Mouse (Mus musculus) heart, adult 18-20 months (tissue): ENCODE data around the gene Ciapin1. TPM values are rescaled to one million over a fixed set of nuclear protein-coding genes. Genes with fewer than 3 reads are reported as not detected.

ENCODE experiments used
- DNase-seq, 2 experiments: peaks; one replicate each; pipeline ENCODE4 v3.0.0; 2021 to 2022; ENCODE audit warnings: mixed read lengths in 1 of 2
- total RNA-seq, 2 experiments: library from RNA; stranded (reverse); gene quantifications; 2 replicates each; pipeline ENCODE4 v1.2.3; 2021

The Ciapin1 gene
- total RNA-seq, 2 experiments from 2014 or later = 66.6 to 74.8 TPM

DNA sequence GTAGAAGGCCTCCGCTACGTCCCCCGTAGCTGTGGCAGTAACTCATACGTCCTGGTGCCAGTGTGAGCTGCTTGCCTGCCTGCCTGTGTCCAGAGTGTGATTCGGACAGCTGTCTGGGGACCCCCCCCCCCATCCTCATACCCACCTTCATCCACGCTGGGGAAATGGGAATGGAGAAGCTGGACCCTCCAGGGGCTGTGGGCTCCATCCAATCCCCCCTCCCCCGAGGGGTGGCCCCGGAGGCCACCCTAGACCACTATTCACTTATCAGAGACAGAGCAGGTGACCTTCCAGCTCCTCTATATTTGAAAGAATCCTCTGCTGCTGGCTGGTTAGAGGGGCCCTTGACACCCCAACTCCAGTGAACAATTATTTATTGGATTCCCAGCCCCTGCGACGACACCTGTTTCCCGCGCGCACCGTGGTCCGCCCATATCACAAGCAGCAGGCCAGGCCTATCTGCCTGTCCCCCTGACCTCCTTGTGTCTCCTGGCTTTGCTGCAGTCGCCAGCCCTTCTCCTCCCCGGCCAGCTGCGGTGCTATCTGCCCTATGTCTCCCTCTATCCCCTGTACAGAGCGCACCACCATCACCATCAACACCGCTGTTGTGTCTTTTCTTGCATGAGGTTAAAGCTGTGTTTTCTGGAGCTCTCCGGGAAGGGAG lies 57.5 kb downstream of the Ciapin1 start:
- DNase-seq = no peak

DNA sequence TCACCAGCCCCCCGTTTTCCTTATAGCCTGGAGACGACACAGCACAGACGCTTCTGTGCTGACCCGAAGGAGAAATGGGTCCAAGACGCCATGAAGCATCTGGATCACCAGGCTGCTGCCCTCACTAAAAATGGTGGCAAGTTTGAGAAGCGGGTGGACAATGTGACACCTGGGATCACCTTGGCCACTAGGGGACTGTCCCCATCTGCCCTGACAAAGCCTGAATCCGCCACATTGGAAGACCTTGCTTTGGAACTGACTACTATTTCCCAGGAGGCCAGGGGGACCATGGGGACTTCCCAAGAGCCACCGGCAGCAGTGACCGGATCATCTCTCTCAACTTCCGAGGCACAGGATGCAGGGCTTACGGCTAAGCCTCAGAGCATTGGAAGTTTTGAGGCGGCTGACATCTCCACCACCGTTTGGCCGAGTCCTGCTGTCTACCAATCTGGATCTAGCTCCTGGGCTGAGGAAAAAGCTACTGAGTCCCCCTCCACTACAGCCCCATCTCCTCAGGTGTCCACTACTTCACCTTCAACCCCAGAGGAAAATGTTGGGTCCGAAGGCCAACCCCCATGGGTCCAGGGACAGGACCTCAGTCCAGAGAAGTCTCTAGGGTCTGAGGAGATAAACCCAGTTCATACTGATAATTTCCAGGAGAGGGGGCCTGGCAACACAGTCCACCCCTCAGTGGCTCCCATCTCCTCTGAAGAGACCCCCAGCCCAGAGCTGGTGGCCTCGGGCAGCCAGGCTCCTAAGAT lies 58.4 kb downstream of the Ciapin1 start:
- DNase-seq = no peak

DNA sequence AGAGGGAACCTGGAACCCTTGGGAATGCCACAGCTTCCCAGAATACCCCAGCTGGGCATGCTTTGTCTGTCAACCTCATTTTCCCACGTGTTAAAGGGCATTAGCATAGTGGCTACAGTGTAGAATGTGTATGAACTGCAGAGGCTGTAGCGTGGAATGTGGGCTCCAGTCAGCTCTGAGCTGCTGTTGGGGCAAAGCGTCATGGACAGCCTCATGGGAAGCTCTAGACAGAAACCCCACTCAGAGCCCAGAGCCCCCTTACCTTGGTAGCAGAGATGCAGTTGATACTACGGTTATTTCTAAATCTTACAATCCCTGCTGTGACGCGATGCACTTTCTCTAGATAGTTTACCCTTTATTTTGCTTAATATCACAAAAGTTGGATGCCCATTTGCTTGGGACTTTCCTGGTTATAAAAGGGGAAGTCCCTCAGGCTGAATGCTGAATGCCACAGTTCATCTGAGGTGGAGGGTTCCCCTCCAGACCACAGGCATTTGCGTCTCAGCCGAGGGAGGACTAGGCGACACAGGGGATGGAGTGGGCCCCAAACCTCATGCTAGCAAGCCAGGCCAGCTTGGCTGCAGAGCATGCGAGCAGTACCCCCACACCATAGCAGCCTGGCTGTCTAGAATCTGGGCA lies 59.1 kb downstream of the Ciapin1 start:
- DNase-seq = no peak

DNA sequence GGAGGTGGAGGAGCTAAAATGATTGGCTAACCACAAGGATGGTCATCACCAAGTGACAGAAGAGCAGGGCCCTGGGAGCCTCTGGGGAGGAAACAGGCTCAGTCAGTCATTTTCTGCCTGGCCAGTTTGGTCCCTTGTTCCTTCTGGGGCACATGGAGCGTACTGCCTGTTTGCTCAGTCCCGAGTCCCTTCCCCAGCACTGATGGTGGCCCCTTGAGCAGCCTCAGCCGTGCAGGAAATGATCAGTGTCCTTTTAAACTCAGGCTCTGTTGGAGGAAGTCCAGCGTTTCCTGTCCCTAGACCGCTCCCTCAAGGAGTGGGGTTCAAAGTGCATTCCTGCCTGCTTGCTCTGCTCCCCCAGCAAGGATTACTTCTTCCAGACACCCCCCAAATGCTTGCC lies 59.7 kb downstream of the Ciapin1 start:
- peak; percentile 52 to 78 for DNase-seq

DNA sequence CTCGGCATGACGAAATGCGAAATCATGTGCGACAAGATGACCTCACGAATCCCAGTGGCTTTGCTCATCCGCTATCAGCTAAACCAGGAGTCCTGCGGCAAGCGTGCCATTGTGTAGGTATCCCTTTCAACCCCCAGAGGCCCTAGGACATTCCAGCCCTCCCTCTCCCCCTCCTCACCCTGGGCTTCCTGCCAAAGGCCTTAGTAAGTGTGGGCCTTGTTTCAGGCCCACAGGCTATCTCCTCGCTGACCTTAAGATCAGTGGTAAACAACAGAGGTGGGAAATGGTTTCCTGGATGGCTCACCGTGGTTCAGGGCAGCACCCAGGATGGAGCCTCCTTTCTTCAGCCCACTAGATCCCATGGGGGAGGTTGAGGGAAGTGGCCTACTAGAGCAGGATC lies 60.1 kb downstream of the Ciapin1 start:
- no peak for DNase-seq

DNA sequence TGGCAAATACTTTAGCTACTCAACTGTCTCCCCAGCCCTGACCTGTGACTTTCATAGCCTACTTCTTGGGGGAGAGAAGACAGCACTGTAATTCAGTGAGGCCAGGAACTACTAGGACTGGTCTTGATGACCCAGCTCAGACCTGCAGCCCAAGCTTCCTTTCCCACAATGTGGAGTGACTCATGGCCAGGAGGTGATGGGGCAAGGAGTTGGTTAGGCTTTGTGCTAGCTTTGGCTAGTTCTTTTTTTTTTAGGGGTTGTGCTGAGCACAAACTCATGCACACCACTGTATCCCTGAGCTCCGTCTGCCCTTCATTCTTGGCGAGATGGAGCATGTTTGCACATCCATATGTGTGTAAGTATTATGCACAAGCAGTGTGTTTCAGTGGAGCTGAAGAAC lies 61.8 kb downstream of the Ciapin1 start:
- DNase-seq = no peak

DNA sequence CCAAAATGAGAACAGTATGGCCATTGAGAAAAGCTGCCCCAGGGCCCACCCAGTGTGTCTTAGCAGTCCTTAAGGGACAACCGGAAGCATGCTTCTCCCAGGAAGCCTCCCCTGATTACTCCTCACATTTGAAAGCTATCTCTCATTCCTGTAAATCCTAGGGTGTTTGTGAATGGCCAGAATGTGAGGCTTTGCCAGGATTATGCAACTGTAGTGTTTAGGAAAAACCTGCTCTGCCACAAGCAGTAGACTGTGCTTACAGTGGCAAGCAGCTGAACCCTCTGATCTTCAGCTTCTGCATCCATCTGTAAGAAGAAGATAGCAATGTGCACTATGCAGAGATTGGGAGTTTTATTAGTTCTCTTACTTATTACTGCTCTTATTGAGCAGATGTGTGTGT lies 63.6 kb downstream of the Ciapin1 start:
- no peak for DNase-seq

DNA sequence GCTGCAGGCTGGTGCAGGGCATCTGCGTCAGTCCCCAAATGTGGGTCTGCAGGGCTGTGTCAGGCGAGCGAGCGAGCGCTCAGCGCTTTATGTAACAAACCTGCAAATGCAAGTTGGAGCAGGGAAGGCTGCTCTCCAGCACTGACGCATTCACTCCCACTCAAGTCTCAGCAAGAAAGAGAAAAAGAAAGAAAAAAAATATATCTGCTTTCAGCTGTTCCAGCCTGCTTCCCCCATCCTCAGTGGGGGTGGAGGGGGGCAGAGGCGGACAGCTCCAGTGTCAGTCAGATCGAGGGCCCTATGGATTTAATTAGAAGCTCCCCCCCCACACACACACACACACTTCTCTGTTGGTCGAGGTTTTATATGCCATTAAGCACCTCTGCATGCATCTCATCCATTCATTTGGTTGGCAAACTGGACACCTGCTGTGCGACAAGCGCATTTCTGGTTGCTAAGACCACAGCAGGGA lies 64.4 kb downstream of the Ciapin1 start:
- DNase-seq = no peak

DNA sequence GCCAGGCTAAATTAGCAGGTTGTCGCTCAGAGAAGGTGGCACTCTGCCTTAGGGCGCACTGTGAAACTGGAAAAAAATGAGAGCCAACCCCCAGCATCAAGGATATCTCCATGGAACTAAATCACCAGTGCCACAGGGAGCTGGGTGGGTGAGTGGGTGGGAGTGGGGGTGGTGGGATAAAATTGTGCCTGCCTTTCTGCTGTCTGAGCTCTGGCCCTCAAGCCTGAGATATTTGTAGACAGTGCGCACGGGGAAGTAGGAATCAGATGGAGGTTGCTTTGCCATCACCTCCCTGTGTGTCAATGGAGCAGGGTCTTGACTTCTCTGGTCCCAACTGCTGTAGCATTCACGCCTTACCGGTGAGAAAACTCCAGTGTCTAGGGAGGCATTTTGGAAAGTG lies 65.1 kb downstream of the Ciapin1 start:
- DNase-seq = no peak

DNA sequence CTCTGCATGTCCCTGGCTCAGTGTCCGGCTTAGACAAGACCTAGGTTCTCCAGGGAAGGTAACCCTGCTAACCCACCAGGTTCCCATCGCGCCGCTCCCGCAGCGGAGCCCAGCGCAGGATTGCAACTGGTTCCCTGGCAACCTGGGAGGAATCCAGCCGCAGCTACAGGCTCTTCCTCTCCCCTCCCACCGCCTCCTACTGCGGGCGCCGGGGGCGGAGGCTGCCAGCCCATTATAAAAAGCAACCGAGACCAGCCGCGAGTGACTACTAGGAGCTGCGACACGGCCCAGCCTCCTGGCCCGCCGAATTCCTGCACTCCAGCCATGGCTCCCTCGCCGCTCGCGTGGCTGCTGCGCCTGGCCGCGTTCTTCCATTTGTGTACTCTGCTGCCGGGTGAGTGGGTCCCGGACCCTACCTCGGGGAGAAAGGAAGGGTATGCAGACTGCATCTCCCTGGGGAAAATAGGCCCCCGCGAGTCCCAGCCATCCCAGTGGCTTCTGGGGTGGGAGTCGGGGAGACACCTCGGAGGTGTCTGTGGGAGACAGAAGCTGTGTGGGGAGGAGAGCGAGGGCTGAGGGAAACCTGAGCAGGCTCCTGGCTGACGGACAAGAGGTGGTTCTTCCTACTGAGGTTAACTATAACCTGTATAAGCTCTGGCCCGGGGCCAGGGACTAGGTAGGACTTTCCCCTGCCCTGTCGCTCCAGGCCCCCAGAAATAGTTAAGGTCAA lies 66.1 kb downstream of the Ciapin1 start, which contains the start of gene Cx3cl1:
Gene Cx3cl1 (plus strand): TSS at position 69 of the 730 bp plus-strand sequence.
- DNase-seq = peak; percentile 85 to 92

DNA sequence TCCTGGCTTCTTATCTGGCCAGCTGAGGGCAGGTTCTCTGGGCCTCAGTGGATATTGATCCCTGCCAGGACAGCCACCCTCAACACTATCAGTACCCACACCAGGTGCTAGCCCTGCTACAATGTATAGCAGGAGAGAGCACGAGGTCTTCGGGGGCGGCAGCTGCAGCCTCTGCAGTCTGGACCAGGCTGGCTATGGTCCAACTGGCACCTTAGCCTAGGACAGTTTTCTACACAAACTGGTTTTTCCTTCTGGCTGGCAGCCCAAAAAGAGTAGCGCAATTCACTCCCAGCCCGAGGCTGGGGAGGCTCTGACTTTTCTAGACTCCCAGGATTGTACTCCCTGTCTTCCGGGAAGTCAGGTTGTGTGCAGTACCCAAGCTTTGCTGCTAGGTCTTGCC lies 67.2 kb downstream of the Ciapin1 start:
- DNase-seq = peak in 1 of 2 experiments; percentile 21

Other genes with a start within 250 kb of the Ciapin1 start
- gene Rspry1, start 236.4 kb downstream of the Ciapin1 start, total RNA-seq = 10 to 100 TPM; 10.9 to 11.7 TPM
- 10 to 100 TPM; 19.7 to 22.0 TPM for gene Fam192a, start 236.4 kb downstream of the Ciapin1 start, total RNA-seq
- 10 to 100 TPM; 91.1 to 97.5 TPM for gene Arl2bp, start 171.8 kb downstream of the Ciapin1 start, total RNA-seq
- gene Pllp, start 142.1 kb downstream of the Ciapin1 start, total RNA-seq = under 1 TPM; 0.69 to 0.87 TPM
- gene Ccl22, start 92.8 kb downstream of the Ciapin1 start, total RNA-seq = 1 to 10 TPM in 1 of 2 experiments, not detected in 1; 1.3 TPM
- gene Cx3cl1, start 66.3 kb downstream of the Ciapin1 start, total RNA-seq = 1 to 10 TPM; 5.7 to 6.1 TPM
- 1 to 10 TPM in 1 of 2 experiments, not detected in 1; 1.5 TPM for gene Ccl17, start 27.9 kb downstream of the Ciapin1 start, total RNA-seq
- gene Coq9, start within 50 bp of the Ciapin1 start, total RNA-seq = 100 to 1,000 TPM; 627 to 660 TPM
- 10 to 100 TPM; 62.3 to 65.6 TPM for gene Polr2c, start 19.1 kb upstream of the Ciapin1 start, total RNA-seq
- 10 to 100 TPM; 11.9 to 16.6 TPM for gene Dok4, start 38.0 kb upstream of the Ciapin1 start, total RNA-seq
- 1 to 10 TPM; 3.8 to 4.1 TPM for gene Ccdc102a, start 79.7 kb upstream of the Ciapin1 start, total RNA-seq
- gene Adgrg5, start 85.3 kb upstream of the Ciapin1 start, total RNA-seq = under 1 TPM in 1 of 2 experiments, not detected in 1; 0.41 TPM
- 10 to 100 TPM; 60.8 to 62.2 TPM for gene Adgrg1, start 136.4 kb upstream of the Ciapin1 start, total RNA-seq
- gene Adgrg3, start 179.3 kb upstream of the Ciapin1 start, total RNA-seq = 1 to 10 TPM; 1.5 TPM
- gene Drc7, start 216.7 kb upstream of the Ciapin1 start, total RNA-seq = not detected
- 1 to 10 TPM; 4.8 to 5.1 TPM for gene Katnb1, start 242.8 kb upstream of the Ciapin1 start, total RNA-seq